ENCODE assay signal across 17 mouse cellular contexts in the genomic region with DNA sequence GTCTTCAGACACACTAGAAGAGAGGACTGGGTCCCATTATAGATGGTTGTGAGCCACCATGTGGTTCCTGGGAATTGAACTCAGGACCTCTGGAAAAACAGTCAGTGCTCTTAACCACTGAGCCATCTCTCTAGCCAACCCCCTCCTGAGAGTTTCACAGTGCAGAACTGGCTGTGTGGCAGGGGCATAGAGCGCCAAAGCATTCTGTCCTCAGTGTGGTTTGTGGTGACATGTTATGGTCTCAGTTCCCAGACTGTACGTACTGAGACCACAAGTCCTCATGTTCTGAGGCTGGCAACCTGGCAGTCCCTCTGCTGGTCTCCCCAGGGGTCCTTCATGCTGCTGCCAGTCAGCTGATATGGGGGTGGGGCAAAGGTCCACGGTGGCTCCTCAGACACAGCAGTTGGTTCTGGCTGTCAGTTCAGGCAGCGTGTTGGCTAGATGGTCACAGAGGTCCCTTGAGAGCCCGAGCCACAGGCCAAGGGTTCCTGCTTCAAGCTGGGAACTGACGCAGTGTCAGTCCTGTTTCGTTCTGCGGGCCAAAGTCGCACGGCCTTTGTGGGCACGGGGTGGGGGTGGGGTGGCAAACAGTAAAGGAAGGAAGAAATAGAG. TPM values are rescaled to one million over a fixed set of nuclear protein-coding genes. Genes with fewer than 3 reads are reported as not detected.
DNase-seq lines count a peak whose midpoint lies in the region.
"Had no signal": no experiment of that assay in that cellular context is flagged by ENCODE, and none has a peak within 500 bp of the region (broad histone marks: within the 10 kb centered on the region; RNA-seq: fewer than 3 reads in every experiment).

No protein-coding gene starts in this region.

- H3K36me3 ChIP-seq in limb, embryonic 10.5 days = no peaks in the 10 kb centered on the region
- H3K36me3 ChIP-seq: forebrain, embryonic 15.5 days; liver, embryonic 13.5 days; lung, embryonic 15.5 days; midbrain, embryonic 15.5 days; stomach, embryonic 15.5 days had no signal

- peak; percentile 60 for DNase-seq in adrenal gland, postnatal 14 days
- no peak for DNase-seq in adrenal gland, postnatal 4 days (ENCODE audit: low spot score in 2 of 2)
- peak; percentile 61 for DNase-seq in left cerebral cortex, postnatal 4 days
- DNase-seq in left cerebral cortex, postnatal 36 days (ENCODE audit: low spot score in 2 of 2) = no peak
- peak; percentile 26 for DNase-seq in cerebellum, adult 9-10 months
- DNase-seq in limb, embryonic 10.5 days (ENCODE audit: low spot score) = no peak
- DNase-seq in urinary bladder, adult 18-20 months (ENCODE audit: low spot score in 2 of 2) = no peak
- no peak for DNase-seq in c-Kit-positive CD71-positive TER-119-positive erythroid progenitor cells, embryonic 14.5 days (ENCODE audit: low spot score)
- DNase-seq: embryo, embryonic 11 days; liver, embryonic 13.5 days had no signal

- H3K9me3 ChIP-seq in limb, embryonic 10.5 days (replicated peaks) = no peaks in the 10 kb centered on the region
- H3K9me3 ChIP-seq: forebrain, embryonic 15.5 days; liver, embryonic 13.5 days; lung, embryonic 15.5 days; midbrain, embryonic 15.5 days; stomach, embryonic 15.5 days had no signal

- peak overlapping the region; percentile 5; the same call in 1 of the 2 replicates for H3K27ac ChIP-seq in limb, embryonic 10.5 days
- H3K27ac ChIP-seq: forebrain, embryonic 15.5 days; kidney, postnatal 0 days; layer of hippocampus, adult 2 months; liver, embryonic 13.5 days; lung, embryonic 15.5 days; midbrain, embryonic 15.5 days; stomach, embryonic 15.5 days had no signal

- no peaks in the 10 kb centered on the region for H3K27me3 ChIP-seq in limb, embryonic 10.5 days (ENCODE audit: low read depth, poor library complexity, severe bottlenecking)
- H3K27me3 ChIP-seq: forebrain, embryonic 15.5 days; liver, embryonic 13.5 days; lung, embryonic 15.5 days; midbrain, embryonic 15.5 days; Patski; stomach, embryonic 15.5 days had no signal

- WGBS in limb, embryonic 10.5 days = 72% methylated on average over 11 of the region's 11 CpGs

- intact Hi-C loops in left cerebral cortex, postnatal 4 days (cut with DNase I) = no loop called here
- intact Hi-C loops in left cerebral cortex, postnatal 36 days (cut with DNase I) = no loop called here

- peaks cover 16% of the 10 kb centered on the region for H3K4me1 ChIP-seq in limb, embryonic 10.5 days
- H3K4me1 ChIP-seq: forebrain, embryonic 15.5 days; lung, embryonic 15.5 days; midbrain, embryonic 15.5 days; stomach, embryonic 15.5 days had no signal

- H3K4me3 ChIP-seq in limb, embryonic 10.5 days = no peak overlapping the region
- H3K4me3 ChIP-seq: forebrain, embryonic 15.5 days; layer of hippocampus, adult 2 months; liver, embryonic 13.5 days; lung, embryonic 15.5 days; midbrain, embryonic 15.5 days; stomach, embryonic 15.5 days had no signal

RNA-seq across cellular contexts. Expression of a gene that starts 13.4 kb away (rescaled TPM):
- 6.9 and 8.3 TPM in 2 replicates for total RNA-seq in adrenal gland, postnatal 14 days (2021)
- 10 to 100 TPM in 1 of 2 experiments, 1 to 10 TPM in 1; 9.9 to 11.7 TPM for total RNA-seq in adrenal gland, postnatal 4 days (2021)
- 1 to 10 TPM; 1.7 to 1.8 TPM for total RNA-seq in left cerebral cortex, postnatal 4 days (2021)
- total RNA-seq in left cerebral cortex, postnatal 36 days (2021) = 1 to 10 TPM; 1.9 to 2.8 TPM
- polyA plus RNA-seq in limb, embryonic 10.5 days (2016; fragmentation: Nextera tagmentation; extraction: Ambion mirVana) = 5.0 and 6.1 TPM in 2 replicates

Comparison
In these comparisons a context has a peak if more than half of its experiments do, and no peak if none do; other contexts are left out.
1. DNase-seq: peak in adrenal gland, postnatal 14 days (single experiment), left cerebral cortex, postnatal 4 days (single experiment) and cerebellum, adult 9-10 months (single experiment); none in adrenal gland, postnatal 4 days (0 of 2), left cerebral cortex, postnatal 36 days (0 of 2), limb, embryonic 10.5 days (single experiment), urinary bladder, adult 18-20 months (0 of 2) and c-Kit-positive CD71-positive TER-119-positive erythroid progenitor cells, embryonic 14.5 days (single experiment).